Mouse (Mus musculus) embryonic facial prominence, embryonic 11.5 days (tissue): Measurements from ENCODE around the gene Gm5416. TPM values are rescaled to one million over a fixed set of nuclear protein-coding genes. Genes with fewer than 3 reads are reported as not detected.
"Not testable (repeated sequence)": the region's sequence is repeated elsewhere in the genome, so short reads cannot be mapped to it uniquely, and the experiment has no call there.

Experiments
- ATAC-seq: fragments of 200-750 bp; cut with Nextera tagmentation; replicated peaks from 2 replicates; pipeline ENCODE4 v1.8.0; 2017; ENCODE audit warnings: low read depth; ENCODE audit not compliant: insufficient number of reproducible peaks, low FRiP score, low TSS enrichment
- DNase-seq: peaks from one replicate; pipeline ENCODE4 v3.0.0-alpha.2; 2015; ENCODE audit warnings: low spot score
- H3K27ac ChIP-seq: fragments of 300-500 bp; sonication (generic); replicated peaks from 2 replicates; pipeline ENCODE4 v1.5.1; 2014; ENCODE audit warnings: mild to moderate bottlenecking, low read depth, low read length, control low read depth
- H3K27me3 ChIP-seq: fragments of 300-500 bp; sonication (generic); 2 replicates; pipeline ENCODE4 v1.6.1; 2014; ENCODE audit warnings: mild to moderate bottlenecking, low read length, moderate library complexity, mixed read lengths; ENCODE audit not compliant: control insufficient read depth, insufficient read depth
- H3K36me3 ChIP-seq: fragments of 300-500 bp; sonication (generic); replicated peaks from 2 replicates; pipeline ENCODE4 v1.6.1; 2014; ENCODE audit warnings: low read depth, mild to moderate bottlenecking, low read length, moderate library complexity, mixed read lengths; ENCODE audit not compliant: control insufficient read depth, insufficient read depth
- H3K4me1 ChIP-seq: fragments of 300-500 bp; sonication (generic); 2 replicates; pipeline ENCODE4 v1.6.1; 2014; ENCODE audit warnings: low read length, mixed read lengths; ENCODE audit not compliant: control insufficient read depth, insufficient read depth
- H3K4me2 ChIP-seq: fragments of 300-500 bp; sonication (generic); 2 replicates; pipeline ENCODE4 v1.6.1; 2014; ENCODE audit warnings: low read depth, mild to moderate bottlenecking, control low read depth, low read length, moderate library complexity
- H3K4me3 ChIP-seq: fragments of 300-500 bp; sonication (generic); 2 replicates; pipeline ENCODE4 v1.5.1; 2014; ENCODE audit warnings: low read depth, low read length, control low read depth
- H3K9ac ChIP-seq: fragments of 300-500 bp; sonication (generic); replicated peaks from 2 replicates; pipeline ENCODE4 v1.6.1; 2014; ENCODE audit warnings: mild to moderate bottlenecking, control low read depth, low read length
- H3K9me3 ChIP-seq: fragments of 300-500 bp; sonication (generic); replicated peaks from 2 replicates; pipeline ENCODE4 v1.6.1; 2016; ENCODE audit warnings: mild to moderate bottlenecking, low read length, inconsistent platforms, mixed read lengths; ENCODE audit not compliant: control insufficient read depth
- WGBS: fragments of 180-500 bp; shearing (Covaris S2); extraction: QIAGEN DNeasy Blood & Tissue Kit; methylation state at CpG from one replicate; pipeline ENCODE4 v1.1.7; 2014; 5-methylcytosine and 5-hydroxymethylcytosine counted together
- polyA plus RNA-seq: library from polyadenylated mRNA; unstranded; fragments of >200 nt; fragmentation: Nextera tagmentation; extraction: Ambion mirVana; gene quantifications from 2 replicates; pipeline ENCODE4 v1.2.1, GENCODE M21; 2014

Gm5416 gene
- not detected in 2 replicates for polyA plus RNA-seq

- no peak within 1 kb of the TSS for H3K4me2 ChIP-seq
- no peak within 1 kb of the TSS for H3K4me3 ChIP-seq
- DNase-seq = no peak
- H3K36me3 ChIP-seq = no peaks in the 10 kb centered on the region
- no peak for ATAC-seq
- H3K4me1 ChIP-seq = no peaks in the 10 kb centered on the region
- H3K9me3 ChIP-seq = no peaks in the 10 kb centered on the region
- 77% methylated on average over 2 of the region's 2 CpGs for WGBS
- no peaks in the 10 kb centered on the region for H3K27me3 ChIP-seq
- H3K9ac ChIP-seq = no peak within 1 kb of the TSS
- H3K27ac ChIP-seq = no peak within 1 kb of the TSS
Measured at GRCm38 (mm10) chr16:36209967-36210453, at the start of gene Gm5416. TSS of gene Gm5416 (plus strand) at chr16:36210403.

- not testable (repeated sequence) for H3K9ac ChIP-seq, ATAC-seq, H3K27ac ChIP-seq, H3K4me2 ChIP-seq, H3K4me1 ChIP-seq, H3K9me3 ChIP-seq, DNase-seq, H3K36me3 ChIP-seq, H3K27me3 ChIP-seq, H3K4me3 ChIP-seq
- 91% methylated on average over 9 of the region's 10 CpGs for WGBS
Measured at GRCm38 (mm10) chr16:36167841-36168240, 42.4 kb upstream of the Gm5416 start.

- no peaks in the 10 kb centered on the region for H3K36me3 ChIP-seq
- DNase-seq = no peak
- no peak overlapping the region for H3K27ac ChIP-seq
- no peaks in the 10 kb centered on the region for H3K4me1 ChIP-seq
- no peak for ATAC-seq
- H3K4me2 ChIP-seq = no peak overlapping the region
- no peaks in the 10 kb centered on the region for H3K27me3 ChIP-seq
- H3K9me3 ChIP-seq = no peaks in the 10 kb centered on the region
- H3K4me3 ChIP-seq = no peak overlapping the region
- no peak overlapping the region for H3K9ac ChIP-seq
Measured at GRCm38 (mm10) chr16:36176108-36176507, 34.1 kb upstream of the Gm5416 start.

- WGBS = 78% methylated on average over 2 of the region's 2 CpGs
- H3K4me1 ChIP-seq = no peaks in the 10 kb centered on the region
- H3K9ac ChIP-seq = no peak overlapping the region
- no peak overlapping the region for H3K4me2 ChIP-seq
- H3K4me3 ChIP-seq = no peak overlapping the region
- H3K9me3 ChIP-seq = no peaks in the 10 kb centered on the region
- no peaks in the 10 kb centered on the region for H3K36me3 ChIP-seq
- H3K27me3 ChIP-seq = no peaks in the 10 kb centered on the region
- DNase-seq (no peak), ATAC-seq (no peak)
- H3K27ac ChIP-seq = no peak overlapping the region
Measured at GRCm38 (mm10) chr16:36179910-36180309, 30.3 kb upstream of the Gm5416 start.

- H3K4me1 ChIP-seq, DNase-seq, H3K36me3 ChIP-seq, H3K27me3 ChIP-seq, H3K27ac ChIP-seq, H3K9me3 ChIP-seq, H3K4me3 ChIP-seq, ATAC-seq, H3K4me2 ChIP-seq, H3K9ac ChIP-seq: not testable (repeated sequence)
- WGBS = 85% methylated on average over 4 of the region's 4 CpGs
Measured at GRCm38 (mm10) chr16:36183912-36184311, 26.3 kb upstream of the Gm5416 start, which contains the start of gene Gm5483. TSS of gene Gm5483 (plus strand) at chr16:36184212.

GRCm38 (mm10) chr16:36199226-36199625 is 11.0 kb upstream of the Gm5416 start:
- no peaks in the 10 kb centered on the region for H3K36me3 ChIP-seq
- no peak overlapping the region for H3K27ac ChIP-seq
- H3K9me3 ChIP-seq = no peaks in the 10 kb centered on the region
- DNase-seq (peak; percentile 6), ATAC-seq (no peak)
- 45% methylated on average over 19 of the region's 19 CpGs for WGBS
- no peak overlapping the region for H3K4me3 ChIP-seq
- no peak overlapping the region; the same call in 1 of the 2 replicates for H3K4me2 ChIP-seq
- no peaks in the 10 kb centered on the region for H3K4me1 ChIP-seq
- H3K9ac ChIP-seq = no peak overlapping the region
- no peaks in the 10 kb centered on the region for H3K27me3 ChIP-seq

- H3K27ac ChIP-seq = no peak overlapping the region
- H3K9me3 ChIP-seq = no peaks in the 10 kb centered on the region
- H3K27me3 ChIP-seq = no peaks in the 10 kb centered on the region
- no peaks in the 10 kb centered on the region for H3K36me3 ChIP-seq
- no peaks in the 10 kb centered on the region for H3K4me1 ChIP-seq
- DNase-seq (no peak), ATAC-seq (no peak)
- H3K4me3 ChIP-seq = no peak overlapping the region
- H3K9ac ChIP-seq = no peak overlapping the region
- no peak overlapping the region for H3K4me2 ChIP-seq
- WGBS = 79% methylated on average over 5 of the region's 5 CpGs
Measured at GRCm38 (mm10) chr16:36203846-36204245, 6.4 kb upstream of the Gm5416 start.

GRCm38 (mm10) chr16:36205684-36206083 is 4.5 kb upstream of the Gm5416 start:
- H3K27me3 ChIP-seq, H3K4me3 ChIP-seq, H3K36me3 ChIP-seq, H3K27ac ChIP-seq, H3K4me1 ChIP-seq, H3K9me3 ChIP-seq, DNase-seq, H3K4me2 ChIP-seq, ATAC-seq, H3K9ac ChIP-seq: not testable (repeated sequence)
- WGBS = 43% methylated on average over 2 of the region's 2 CpGs
